9 mouse cellular contexts compared by ENCODE assay signal in genomic region chrX:71131464-71131863, GRCm38 (mm10).
A peak's percentile ranks its signal among the peaks of the same experiment; 100 is the strongest.
DNase-seq lines count a peak whose midpoint lies in the region; ATAC-seq and TF ChIP-seq lines count a peak whose summit lies in the region.
"Had no signal": no experiment of that assay in that cellular context is flagged by ENCODE, and none has a peak within 500 bp of the region (broad histone marks: within the 10 kb centered on the region; RNA-seq: fewer than 3 reads in every experiment).

No protein-coding gene starts in this region.

- H3K4me3 ChIP-seq in hindbrain, embryonic 11.5 days (ENCODE audit: low read depth, low read length), result no peak overlapping the region
- H3K4me3 ChIP-seq in hindbrain, embryonic 14.5 days (replicated peaks; ENCODE audit: low read length), result no peak overlapping the region
- H3K4me3 ChIP-seq in ES-Bruce4 (ENCODE audit: low read depth, low read length), result no peak overlapping the region
- no peak overlapping the region for H3K4me3 ChIP-seq in neural tube, embryonic 15.5 days (replicated peaks)
- H3K4me3 ChIP-seq: megakaryocyte, embryonic 14.5 days had no signal

- H3K4me1 ChIP-seq in hindbrain, embryonic 11.5 days (replicated peaks; ENCODE audit: control insufficient read depth, insufficient read depth, low read length), result no peaks in the 10 kb centered on the region
- H3K4me1 ChIP-seq in hindbrain, embryonic 14.5 days (replicated peaks; ENCODE audit: control insufficient read depth, insufficient read depth, low read length), result no peaks in the 10 kb centered on the region
- no peaks in the 10 kb centered on the region for H3K4me1 ChIP-seq in ES-Bruce4 (ENCODE audit: control insufficient read depth, insufficient read depth, low read length)
- H3K4me1 ChIP-seq in neural tube, embryonic 15.5 days, result no peaks in the 10 kb centered on the region
- H3K4me1 ChIP-seq: megakaryocyte, embryonic 14.5 days had no signal

- no peak for ATAC-seq in hindbrain, embryonic 11.5 days (ENCODE audit: low FRiP score)
- ATAC-seq in hindbrain, embryonic 14.5 days (ENCODE audit: low FRiP score), result no peak
- ATAC-seq in neural tube, embryonic 15.5 days (ENCODE audit: low FRiP score), result no peak

- H3K36me3 ChIP-seq in hindbrain, embryonic 11.5 days (ENCODE audit: control insufficient read depth, insufficient read depth, low read length), result no peaks in the 10 kb centered on the region
- H3K36me3 ChIP-seq in hindbrain, embryonic 14.5 days (replicated peaks; ENCODE audit: control insufficient read depth, insufficient read depth), result no peaks in the 10 kb centered on the region
- no peaks in the 10 kb centered on the region for H3K36me3 ChIP-seq in ES-Bruce4 (ENCODE audit: control insufficient read depth, insufficient read depth, low read length, poor library complexity, severe bottlenecking)
- H3K36me3 ChIP-seq in neural tube, embryonic 15.5 days, result no peaks in the 10 kb centered on the region

- H3K27ac ChIP-seq in hindbrain, embryonic 11.5 days (ENCODE audit: low read depth, low read length), result no peak overlapping the region
- no peak overlapping the region for H3K27ac ChIP-seq in hindbrain, embryonic 14.5 days
- no peak overlapping the region for H3K27ac ChIP-seq in ES-Bruce4 (ENCODE audit: insufficient read depth, low read length)
- no peak overlapping the region for H3K27ac ChIP-seq in neural tube, embryonic 15.5 days (replicated peaks)

- H3K9me3 ChIP-seq in hindbrain, embryonic 11.5 days (ENCODE audit: control insufficient read depth, low read length), result no peaks in the 10 kb centered on the region
- no peaks in the 10 kb centered on the region for H3K9me3 ChIP-seq in hindbrain, embryonic 14.5 days (ENCODE audit: control insufficient read depth, low read length)
- H3K9me3 ChIP-seq in ES-Bruce4 (replicated peaks; ENCODE audit: control insufficient read depth, insufficient read depth, low read length, poor library complexity, severe bottlenecking), result no peaks in the 10 kb centered on the region
- no peaks in the 10 kb centered on the region for H3K9me3 ChIP-seq in neural tube, embryonic 15.5 days (replicated peaks)
- H3K9me3 ChIP-seq: megakaryocyte, embryonic 14.5 days had no signal

- peak; percentile 15 for TF ChIP-seq CTCF in ES-Bruce4 (IDR thresholded peaks at IDR 0.05; ENCODE audit: low read depth, low read length)

- no peak overlapping the region for H3K4me2 ChIP-seq in hindbrain, embryonic 11.5 days (replicated peaks; ENCODE audit: low read depth, low read length)
- no peak overlapping the region for H3K4me2 ChIP-seq in hindbrain, embryonic 14.5 days (replicated peaks)
- no peak overlapping the region for H3K4me2 ChIP-seq in neural tube, embryonic 15.5 days

- H3K27me3 ChIP-seq in hindbrain, embryonic 11.5 days (ENCODE audit: control insufficient read depth, insufficient read depth, low read length), result no peaks in the 10 kb centered on the region
- H3K27me3 ChIP-seq in hindbrain, embryonic 14.5 days (ENCODE audit: control insufficient read depth, insufficient read depth, low read length), result no peaks in the 10 kb centered on the region
- no peaks in the 10 kb centered on the region for H3K27me3 ChIP-seq in ES-Bruce4 (ENCODE audit: control insufficient read depth, insufficient read depth, low read length, poor library complexity, severe bottlenecking)
- no peaks in the 10 kb centered on the region for H3K27me3 ChIP-seq in neural tube, embryonic 15.5 days (replicated peaks)

- TF ChIP-seq EP300 in ES-Bruce4 (IDR thresholded peaks at IDR 0.05; ENCODE audit: insufficient read depth, low read depth, low read length), result no peak

- no peak for TF ChIP-seq POLR2A in ES-Bruce4 (IDR thresholded peaks at IDR 0.05; ENCODE audit: insufficient read depth, low read length)

- no peak overlapping the region for H3K9ac ChIP-seq in hindbrain, embryonic 11.5 days (ENCODE audit: low read depth, low read length)
- no peak overlapping the region for H3K9ac ChIP-seq in hindbrain, embryonic 14.5 days
- H3K9ac ChIP-seq in ES-Bruce4 (ENCODE audit: low read depth, poor library complexity, severe bottlenecking), result no peak overlapping the region
- H3K9ac ChIP-seq in neural tube, embryonic 15.5 days (replicated peaks), result no peak overlapping the region

- peak; percentile 27 for DNase-seq in hindbrain, embryonic 11.5 days (ENCODE audit: low spot score)
- no peak for DNase-seq in hindbrain, embryonic 14.5 days (ENCODE audit: low spot score)
- peak; percentile 45 for DNase-seq in 3T3-L1 (ENCODE audit: low read depth, low spot score)
- peak; percentile 35 for DNase-seq in gastrocnemius, postnatal 10 days
- no peak for DNase-seq in ovary, postnatal 36 days (ENCODE audit: low spot score)
- DNase-seq in thymus, postnatal 36 days, result no peak

Comparison
In these comparisons a context has a peak if more than half of its experiments do, and no peak if none do; other contexts are left out.
1. DNase-seq: peak in hindbrain, embryonic 11.5 days (single experiment), 3T3-L1 (single experiment) and gastrocnemius, postnatal 10 days (single experiment); none in hindbrain, embryonic 14.5 days (single experiment), ovary, postnatal 36 days (single experiment) and thymus, postnatal 36 days (0 of 2).